Mouse (Mus musculus): ENCODE results near the gene Ankrd55.

- TF ChIP-seq CTCF (IDR thresholded peaks at IDR 0.05; ENCODE audit: low read depth) (no peak), EP300 (optimal IDR thresholded peaks at IDR 0.05) (no peak)
These were observed 98.3 kb downstream of the Ankrd55 start for GRCm38 (mm10) chr13:112386494-112387075.
